Mouse (Mus musculus): ENCODE measurements at regions not wholly inside any gene's neighbourhood (a gene's known extent, or its start where the extent isn't known, plus 50 kb on each side); places are given as distances from the start of the nearest gene placed in this dataset.

DNA sequence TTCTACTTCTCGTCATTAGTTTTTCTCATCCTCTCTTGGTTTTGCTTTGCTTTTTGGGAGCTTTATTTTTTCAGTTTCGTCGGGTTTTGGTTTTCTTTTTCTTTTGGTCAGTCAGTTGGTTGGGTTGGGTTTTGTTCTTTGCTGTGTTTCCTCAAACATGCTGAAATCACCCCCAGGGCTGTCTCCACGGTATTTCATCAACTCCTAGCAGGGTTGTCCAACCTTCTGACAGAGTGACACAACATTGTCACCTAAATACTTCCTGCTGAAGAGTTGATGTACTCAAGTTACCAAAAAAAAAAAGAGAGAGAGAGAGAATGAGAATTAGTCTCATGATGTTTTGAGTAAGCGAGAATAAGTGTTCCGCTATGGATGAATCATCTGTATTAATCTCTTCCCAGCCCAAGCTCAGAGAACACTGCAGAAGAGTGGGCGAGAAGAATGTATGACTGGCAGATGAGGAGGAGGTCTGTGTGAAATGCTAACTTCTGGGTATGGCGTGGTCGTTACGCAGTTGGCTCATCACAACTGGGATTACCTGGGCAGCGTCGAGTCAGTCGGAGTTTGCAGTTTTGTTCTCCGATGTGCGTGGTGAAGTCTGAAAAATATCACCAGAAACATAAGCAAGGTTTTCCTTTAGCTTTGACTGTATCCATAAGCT, 130.5 kb upstream of the Pmfbp1 start:
- Histone ChIP-seq H3K27me3 (ENCODE audit: control insufficient read depth, insufficient read depth, low read length) (no peaks in the 10 kb centered on the region), H3K4me3 (ENCODE audit: low read depth, low read length) (no peak overlapping the region), H3K36me3 (ENCODE audit: control insufficient read depth, insufficient read depth, low read length) (no peaks in the 10 kb centered on the region), H3K4me1 (ENCODE audit: control insufficient read depth, insufficient read depth, insufficient read length, low read length) (no peaks in the 10 kb centered on the region), H3K27ac (ENCODE audit: insufficient read depth, low read depth, low read length) (no peak overlapping the region)
- WGBS, result 94% methylated on average over 15 of the region's 15 CpGs
- TF ChIP-seq POLR2A (IDR thresholded peaks at IDR 0.05; ENCODE audit: low read depth, low read length) (no peak), CTCF (IDR thresholded peaks at IDR 0.05; ENCODE audit: extremely low read depth, insufficient read length, insufficient replicate concordance, low read depth, low read length) (no peak)

DNA sequence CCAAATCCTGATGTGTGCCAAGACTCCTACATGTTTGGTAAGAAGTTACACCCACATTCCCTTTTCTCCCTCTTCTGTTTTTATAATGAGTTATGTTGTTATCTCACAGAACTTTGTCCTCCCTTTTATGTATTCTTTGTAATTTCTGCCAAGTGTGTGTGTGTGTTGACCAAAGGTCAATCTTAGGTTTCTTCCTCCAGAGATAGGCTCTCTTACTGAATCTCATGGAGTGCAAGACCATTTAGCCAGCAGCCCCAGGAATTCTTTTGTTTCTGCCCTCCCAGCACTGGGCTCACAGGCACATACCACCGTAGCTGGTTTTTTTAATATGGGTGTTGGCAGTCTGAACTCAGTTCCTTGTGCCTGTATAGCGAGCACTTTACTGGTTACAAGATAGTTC, 119.8 kb upstream of the Pmfbp1 start:
- 31% methylated on average over 2 of the region's 2 CpGs for WGBS
- peaks cover 10% of the 10 kb centered on the region; the same call in 1 of the 2 replicates for H3K4me1 ChIP-seq (ENCODE audit: control insufficient read depth, insufficient read depth, insufficient read length, low read length)
- no peak for TF ChIP-seq CTCF (IDR thresholded peaks at IDR 0.05; ENCODE audit: extremely low read depth, insufficient read length, insufficient replicate concordance, low read depth, low read length)
- TF ChIP-seq POLR2A (IDR thresholded peaks at IDR 0.05; ENCODE audit: low read depth, low read length), result no peak
- H3K27me3 ChIP-seq (ENCODE audit: control insufficient read depth, insufficient read depth, low read length), result no peaks in the 10 kb centered on the region
- peak overlapping the region; percentile 9; the same call in 1 of the 2 replicates for H3K27ac ChIP-seq (ENCODE audit: insufficient read depth, low read depth, low read length)
- H3K36me3 ChIP-seq (ENCODE audit: control insufficient read depth, insufficient read depth, low read length), result no peaks in the 10 kb centered on the region
- no peak overlapping the region for H3K4me3 ChIP-seq (ENCODE audit: low read depth, low read length)

DNA sequence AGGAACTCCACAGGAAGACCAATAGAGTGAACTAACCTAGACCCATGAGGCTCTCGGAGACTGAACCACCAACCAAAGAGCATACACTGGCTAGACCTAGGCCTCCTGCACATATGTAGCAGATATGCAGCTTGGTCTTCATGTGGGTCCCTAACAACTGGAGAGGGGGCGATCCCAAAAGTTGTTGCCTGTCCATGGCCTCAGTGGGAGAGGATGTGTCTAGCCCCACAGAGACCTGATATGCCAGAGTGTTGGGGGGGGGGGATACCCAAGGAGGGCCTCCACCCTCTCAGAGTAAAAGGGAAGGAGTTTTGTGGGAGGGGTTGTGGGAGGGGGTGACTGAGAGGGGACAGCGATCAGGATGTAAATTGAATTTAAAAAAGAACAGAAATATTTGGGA, 108.9 kb upstream of the Pmfbp1 start:
- Histone ChIP-seq H3K36me3 (ENCODE audit: control insufficient read depth, insufficient read depth, low read length) (no peaks in the 10 kb centered on the region), H3K27me3 (ENCODE audit: control insufficient read depth, insufficient read depth, low read length) (no peaks in the 10 kb centered on the region), H3K4me1 (ENCODE audit: control insufficient read depth, insufficient read depth, insufficient read length, low read length) (no peaks in the 10 kb centered on the region), H3K27ac (ENCODE audit: insufficient read depth, low read depth, low read length) (no peak overlapping the region), H3K4me3 (ENCODE audit: low read depth, low read length) (no peak overlapping the region)
- WGBS, result 90% methylated on average over 3 of the region's 3 CpGs
- no peak for TF ChIP-seq CTCF (IDR thresholded peaks at IDR 0.05; ENCODE audit: extremely low read depth, insufficient read length, insufficient replicate concordance, low read depth, low read length)
- TF ChIP-seq POLR2A (IDR thresholded peaks at IDR 0.05; ENCODE audit: low read depth, low read length), result no peak

DNA sequence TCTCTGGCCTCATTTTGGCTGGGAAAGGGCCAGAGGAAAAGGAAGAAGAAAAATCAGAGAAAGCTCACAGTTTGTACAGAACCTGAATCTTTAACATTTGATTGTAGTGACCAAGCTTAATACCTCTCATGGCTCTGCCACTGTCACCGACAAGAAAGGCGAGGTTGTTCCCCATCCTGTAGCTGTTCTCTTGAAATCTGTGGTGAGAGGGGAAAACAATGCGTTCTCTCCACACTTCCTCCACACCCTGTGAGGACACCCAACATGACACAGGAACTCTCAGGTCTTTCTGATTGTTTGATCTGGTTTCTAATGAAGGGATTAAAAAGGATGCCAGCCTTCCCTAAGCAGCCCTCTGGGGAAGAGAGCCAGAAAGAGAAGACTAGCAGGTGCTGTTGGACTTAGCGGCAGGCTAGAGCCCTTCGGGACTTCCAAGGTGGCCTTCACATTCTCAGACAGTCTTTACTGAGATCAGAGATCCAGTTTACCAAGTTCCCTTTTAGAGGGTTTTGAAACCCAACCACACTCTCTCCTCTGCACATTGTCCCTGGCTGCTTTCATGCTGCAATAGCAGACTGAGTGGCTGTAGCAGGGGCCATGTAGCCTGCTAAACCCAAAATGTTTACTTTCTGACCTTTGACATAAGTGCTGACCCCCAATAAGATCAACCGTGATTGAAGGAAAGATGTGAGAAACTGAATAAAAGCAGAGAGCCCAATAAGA, 98.5 kb upstream of the Pmfbp1 start:
- Histone ChIP-seq H3K27me3 (ENCODE audit: control insufficient read depth, insufficient read depth, low read length) (no peaks in the 10 kb centered on the region), H3K27ac (ENCODE audit: insufficient read depth, low read depth, low read length) (no peak overlapping the region), H3K4me3 (ENCODE audit: low read depth, low read length) (no peak overlapping the region), H3K4me1 (ENCODE audit: control insufficient read depth, insufficient read depth, insufficient read length, low read length) (peaks cover 2% of the 10 kb centered on the region; the same call in 1 of the 2 replicates), H3K36me3 (ENCODE audit: control insufficient read depth, insufficient read depth, low read length) (no peaks in the 10 kb centered on the region)
- TF ChIP-seq POLR2A (IDR thresholded peaks at IDR 0.05; ENCODE audit: low read depth, low read length), result no peak
- no peak for TF ChIP-seq CTCF (IDR thresholded peaks at IDR 0.05; ENCODE audit: extremely low read depth, insufficient read length, insufficient replicate concordance, low read depth, low read length)
- WGBS, result 71% methylated on average over 6 of the region's 6 CpGs

DNA sequence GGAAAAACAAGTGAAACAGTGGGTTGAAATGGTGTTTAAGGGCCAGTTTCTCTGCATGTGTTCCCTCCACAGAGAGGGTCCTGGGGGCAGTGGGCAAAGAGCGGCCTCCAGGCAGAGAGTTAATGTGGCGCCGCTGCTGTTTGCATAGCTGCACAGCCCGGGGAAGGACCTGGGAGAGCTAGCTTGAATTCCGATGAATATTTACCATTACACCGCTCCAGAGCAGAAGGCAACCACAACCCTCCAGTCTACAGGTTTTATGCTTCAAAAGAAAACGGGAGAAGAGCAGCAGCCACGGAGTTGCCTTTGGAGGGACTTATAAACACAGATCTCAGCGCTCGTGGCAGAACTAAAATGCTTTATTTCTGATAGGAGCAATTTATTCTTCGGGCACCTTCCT, 94.2 kb upstream of the Pmfbp1 start:
- WGBS, result 48% methylated on average over 11 of the region's 11 CpGs
- no peak overlapping the region for H3K4me3 ChIP-seq (ENCODE audit: low read depth, low read length)

DNA sequence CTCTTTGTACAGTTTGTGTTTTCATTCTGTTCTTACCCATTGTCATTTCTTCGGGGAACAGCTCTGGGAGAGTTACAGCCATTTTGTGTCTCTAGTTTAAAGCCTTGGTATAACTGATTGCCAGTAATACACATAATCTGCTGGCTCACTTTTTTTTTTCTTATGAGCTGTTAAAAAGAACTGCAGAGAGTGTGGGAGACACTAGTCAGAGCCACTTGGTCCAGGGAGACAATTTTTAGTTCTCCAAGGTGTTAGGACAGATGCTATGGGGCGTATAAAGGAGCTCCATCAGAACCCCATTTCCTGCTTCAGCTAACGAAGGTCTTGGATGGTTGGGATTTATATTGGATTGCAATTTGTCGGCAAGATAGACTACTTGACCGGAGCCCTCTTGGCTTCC, 93.6 kb upstream of the Pmfbp1 start:
- no peaks in the 10 kb centered on the region for H3K4me1 ChIP-seq (ENCODE audit: control insufficient read depth, insufficient read depth, insufficient read length, low read length)
- WGBS, result 95% methylated on average over 5 of the region's 5 CpGs
- no peaks in the 10 kb centered on the region; the same call in 1 of the 2 replicates for H3K27me3 ChIP-seq (ENCODE audit: control insufficient read depth, insufficient read depth, low read length)
- no peaks in the 10 kb centered on the region for H3K36me3 ChIP-seq (ENCODE audit: control insufficient read depth, insufficient read depth, low read length)
- H3K27ac ChIP-seq (ENCODE audit: insufficient read depth, low read depth, low read length), result no peak overlapping the region
- H3K4me3 ChIP-seq (ENCODE audit: low read depth, low read length), result no peak overlapping the region
- TF ChIP-seq POLR2A (IDR thresholded peaks at IDR 0.05; ENCODE audit: low read depth, low read length) (no peak), CTCF (IDR thresholded peaks at IDR 0.05; ENCODE audit: extremely low read depth, insufficient read length, insufficient replicate concordance, low read depth, low read length) (no peak)

More for the DNA sequence above, 94.2 kb upstream of the Pmfbp1 start:
- H3K27ac ChIP-seq (ENCODE audit: insufficient read depth, low read depth, low read length), result no peak overlapping the region
- H3K36me3 ChIP-seq (ENCODE audit: control insufficient read depth, insufficient read depth, low read length), result no peaks in the 10 kb centered on the region
- TF ChIP-seq POLR2A (IDR thresholded peaks at IDR 0.05; ENCODE audit: low read depth, low read length) (no peak), CTCF (IDR thresholded peaks at IDR 0.05; ENCODE audit: extremely low read depth, insufficient read length, insufficient replicate concordance, low read depth, low read length) (no peak)
- H3K4me1 ChIP-seq (ENCODE audit: control insufficient read depth, insufficient read depth, insufficient read length, low read length), result no peaks in the 10 kb centered on the region
- no peaks in the 10 kb centered on the region; the same call in 1 of the 2 replicates for H3K27me3 ChIP-seq (ENCODE audit: control insufficient read depth, insufficient read depth, low read length)

DNA sequence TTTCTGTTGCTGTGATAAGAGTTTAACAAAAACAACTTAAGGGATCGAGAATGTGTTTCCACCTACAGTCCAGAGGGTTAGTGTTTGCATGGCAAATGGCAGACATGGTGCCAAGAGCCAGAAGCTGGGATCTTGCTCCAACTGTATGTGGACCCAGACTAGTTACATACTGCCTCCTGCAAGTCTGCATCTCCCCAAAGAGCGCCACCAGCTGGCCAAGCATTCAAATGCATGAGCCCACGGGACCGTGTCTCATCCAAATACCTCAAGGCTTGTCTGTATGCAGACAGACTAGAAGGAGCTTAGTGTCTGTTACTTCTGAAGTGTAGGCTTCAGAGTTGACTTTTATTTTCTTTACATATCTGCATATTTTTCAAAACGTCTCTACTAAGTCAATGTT, 85.9 kb upstream of the Pmfbp1 start:
- WGBS, result 66% methylated on average over 5 of the region's 5 CpGs
- TF ChIP-seq CTCF (IDR thresholded peaks at IDR 0.05; ENCODE audit: extremely low read depth, insufficient read length, insufficient replicate concordance, low read depth, low read length), result no peak
- no peak for TF ChIP-seq POLR2A (IDR thresholded peaks at IDR 0.05; ENCODE audit: low read depth, low read length)
- H3K36me3 ChIP-seq (ENCODE audit: control insufficient read depth, insufficient read depth, low read length), result no peaks in the 10 kb centered on the region
- H3K27me3 ChIP-seq (ENCODE audit: control insufficient read depth, insufficient read depth, low read length), result no peaks in the 10 kb centered on the region; the same call in 1 of the 2 replicates
- H3K4me1 ChIP-seq (ENCODE audit: control insufficient read depth, insufficient read depth, insufficient read length, low read length), result no peaks in the 10 kb centered on the region
- H3K4me3 ChIP-seq (ENCODE audit: low read depth, low read length), result no peak overlapping the region
- no peak overlapping the region for H3K27ac ChIP-seq (ENCODE audit: insufficient read depth, low read depth, low read length)
